ENCODE assay signal across 20 mouse cellular contexts in genomic region chr9:115133926-115134325, GRCm38 (mm10).
A peak's percentile ranks its signal among the peaks of the same experiment; 100 is the strongest.
DNase-seq lines count a peak whose midpoint lies in the region; ATAC-seq and TF ChIP-seq lines count a peak whose summit lies in the region.
"Had no signal": no experiment of that assay in that cellular context is flagged by ENCODE, and none has a peak within 500 bp of the region (broad histone marks: within the 10 kb centered on the region; RNA-seq: fewer than 3 reads in every experiment).

No protein-coding gene starts in this region.

- TF ChIP-seq CTCF in midbrain, postnatal 0 days (IDR thresholded peaks at IDR 0.05), result no peak
- TF ChIP-seq CTCF in gastrocnemius, adult 2 months (IDR thresholded peaks at IDR 0.05), result no peak

- H3K4me3 ChIP-seq in kidney, embryonic 14.5 days (ENCODE audit: low read length), result no peak overlapping the region
- no peak overlapping the region for H3K4me3 ChIP-seq in midbrain, embryonic 11.5 days (ENCODE audit: low read depth, low read length)
- H3K4me3 ChIP-seq in midbrain, postnatal 0 days (ENCODE audit: low read depth, low read length), result no peak overlapping the region
- no peak overlapping the region for H3K4me3 ChIP-seq in gastrocnemius, adult 2 months

- 10% methylated on average over 2 of the region's 2 CpGs for WGBS in kidney, embryonic 14.5 days
- WGBS in midbrain, embryonic 11.5 days, result 58% methylated on average over 2 of the region's 2 CpGs
- WGBS in midbrain, postnatal 0 days, result 70% methylated on average over 2 of the region's 2 CpGs

- no peak overlapping the region for H3K4me2 ChIP-seq in kidney, embryonic 14.5 days (replicated peaks; ENCODE audit: low read depth, low read length)
- no peak overlapping the region for H3K4me2 ChIP-seq in midbrain, embryonic 11.5 days
- H3K4me2 ChIP-seq in midbrain, postnatal 0 days (ENCODE audit: low read depth, low read length, poor library complexity, severe bottlenecking), result no peak overlapping the region

- H3K4me1 ChIP-seq in kidney, embryonic 14.5 days (ENCODE audit: control insufficient read depth, insufficient read depth, low read length), result peaks cover 19% of the 10 kb centered on the region
- 0 out of 2 replicates have a peak, but pooled peaks cover 2% of the 10 kb centered on the region for H3K4me1 ChIP-seq in midbrain, embryonic 11.5 days (ENCODE audit: control insufficient read depth, insufficient read depth, low read length)
- 0 out of 2 replicates have a peak, but pooled peaks cover 4% of the 10 kb centered on the region for H3K4me1 ChIP-seq in midbrain, postnatal 0 days (ENCODE audit: insufficient read depth, low read length)

- intact Hi-C loops in gastrocnemius, adult 2 months (cut with DNase I), result no loop called here

- H3K36me3 ChIP-seq in kidney, embryonic 14.5 days (ENCODE audit: control insufficient read depth, insufficient read depth, low read length), result no peaks in the 10 kb centered on the region
- no peaks in the 10 kb centered on the region for H3K36me3 ChIP-seq in midbrain, embryonic 11.5 days (ENCODE audit: control insufficient read depth, insufficient read depth, low read length)
- no peaks in the 10 kb centered on the region for H3K36me3 ChIP-seq in midbrain, postnatal 0 days (ENCODE audit: insufficient read depth, low read length)
- H3K36me3 ChIP-seq in splenic B cell, adult 2 months (ENCODE audit: control insufficient read depth, insufficient read depth, low read length, poor library complexity, severe bottlenecking), result no peaks in the 10 kb centered on the region
- H3K36me3 ChIP-seq: G1E had no signal

- H3K27me3 ChIP-seq in kidney, embryonic 14.5 days (ENCODE audit: control insufficient read depth, insufficient read depth, low read length), result no peaks in the 10 kb centered on the region
- no peaks in the 10 kb centered on the region for H3K27me3 ChIP-seq in midbrain, embryonic 11.5 days (ENCODE audit: control insufficient read depth, insufficient read depth, low read length)
- no peaks in the 10 kb centered on the region for H3K27me3 ChIP-seq in midbrain, postnatal 0 days (ENCODE audit: insufficient read depth, low read length)
- H3K27me3 ChIP-seq in splenic B cell, adult 2 months (ENCODE audit: control insufficient read depth, insufficient read depth, low read length, poor library complexity, severe bottlenecking), result no peaks in the 10 kb centered on the region
- H3K27me3 ChIP-seq: CH12.LX, Patski had no signal

- H3K27ac ChIP-seq in kidney, embryonic 14.5 days (ENCODE audit: low read depth, low read length), result no peak overlapping the region
- no peak overlapping the region for H3K27ac ChIP-seq in midbrain, embryonic 11.5 days (ENCODE audit: low read depth, low read length)
- no peak overlapping the region for H3K27ac ChIP-seq in midbrain, postnatal 0 days (ENCODE audit: low read depth, low read length)
- no peak overlapping the region for H3K27ac ChIP-seq in gastrocnemius, adult 2 months

- ATAC-seq in kidney, embryonic 14.5 days (ENCODE audit: low FRiP score, low TSS enrichment), result peak; percentile 30; the same call in 1 of the 2 replicates
- no peak for ATAC-seq in midbrain, embryonic 11.5 days (ENCODE audit: low FRiP score)
- no peak for ATAC-seq in midbrain, postnatal 0 days (ENCODE audit: low FRiP score)
- ATAC-seq: activated CD4-positive, CD25-positive, alpha-beta regulatory T cell, adult 4 months; CD4-positive, CD25-positive, alpha-beta regulatory T cell, adult 4 months; Patski had no signal

- DNase-seq in kidney, postnatal 10 days, result no peak
- DNase-seq in midbrain, embryonic 11.5 days (ENCODE audit: low spot score, missing footprints), result peak; percentile 60
- DNase-seq in midbrain, postnatal 0 days (ENCODE audit: low spot score), result no peak
- DNase-seq in splenic B cell, adult 2 months (ENCODE audit: low read depth, low spot score), result peak; percentile 59
- no peak for DNase-seq in gastrocnemius, adult 2 months
- DNase-seq: adrenal gland, adult 2 months; adrenal gland, adult 8-10 months; adrenal gland, postnatal 10 days; adrenal gland, postnatal 14 days; adrenal gland, postnatal 25 days; adrenal gland, postnatal 36 days; cerebellum, adult 11 months; cerebellum, adult 11-12 months; cerebellum, adult 18-20 months had no signal

- H3K9me3 ChIP-seq in kidney, embryonic 14.5 days (ENCODE audit: control insufficient read depth, low read length), result no peaks in the 10 kb centered on the region
- H3K9me3 ChIP-seq in midbrain, embryonic 11.5 days (ENCODE audit: control insufficient read depth, low read length), result no peaks in the 10 kb centered on the region
- H3K9me3 ChIP-seq in midbrain, postnatal 0 days (ENCODE audit: low read length), result no peaks in the 10 kb centered on the region

- no peak overlapping the region for H3K9ac ChIP-seq in kidney, embryonic 14.5 days (ENCODE audit: low read depth, low read length)
- no peak overlapping the region for H3K9ac ChIP-seq in midbrain, embryonic 11.5 days (ENCODE audit: low read length)
- no peak overlapping the region for H3K9ac ChIP-seq in midbrain, postnatal 0 days (replicated peaks; ENCODE audit: low read length, poor library complexity, severe bottlenecking)

Comparison
In these comparisons a context has a peak if more than half of its experiments do, and no peak if none do; other contexts are left out.
1. DNase-seq: peak in midbrain, embryonic 11.5 days (single experiment) and splenic B cell, adult 2 months (single experiment); none in kidney, postnatal 10 days (single experiment), midbrain, postnatal 0 days (single experiment) and gastrocnemius, adult 2 months (single experiment).